Mouse (Mus musculus): Measurements from ENCODE around the gene Tbxa2r.

The Tbxa2r gene

GRCm38 (mm10) chr10:81341333-81341949 lies 12.9 kb downstream of the Tbxa2r start:
- in situ Hi-C loops (cut with MboI, MseI): loop anchor here (10.0 kb wide), 1 partner anchor 57 kb away; no protein-coding TSS in a partner anchor

- in situ Hi-C loops (cut with MboI, MseI): loop anchor here (10.0 kb wide), 1 partner anchor 58 kb away; no protein-coding TSS in a partner anchor
These were observed 14.4 kb downstream of the Tbxa2r start, which contains the start of gene Gipc3 for GRCm38 (mm10) chr10:81342686-81343505. Gene Gipc3, minus strand, starts transcription at chr10:81343266.

- in situ Hi-C loops (cut with MboI, MseI): loop anchor here (5.0 to 10.0 kb wide), 2 partner anchors 42 to 60 kb away; no protein-coding TSS in a partner anchor
These were observed 16.1 kb downstream of the Tbxa2r start for GRCm38 (mm10) chr10:81344421-81345161.

- in situ Hi-C loops (cut with MboI, MseI): loop anchor here (5.0 to 10.0 kb wide), 2 partner anchors 43 to 60 kb away; no protein-coding TSS in a partner anchor
These were observed 16.6 kb downstream of the Tbxa2r start for GRCm38 (mm10) chr10:81345162-81345534.

- in situ Hi-C loops (cut with MboI, MseI): loop anchor here (5.0 to 10.0 kb wide), 2 partner anchors 44 to 62 kb away; no protein-coding TSS in a partner anchor
These were observed 18.0 kb downstream of the Tbxa2r start for GRCm38 (mm10) chr10:81346453-81347067.

GRCm38 (mm10) chr10:81349146-81349545 lies 20.6 kb downstream of the Tbxa2r start:
- in situ Hi-C loops (cut with MboI, MseI): loop anchor here (5.0 to 10.0 kb wide), 2 partner anchors 47 to 64 kb away; no protein-coding TSS in a partner anchor

GRCm38 (mm10) chr10:81349961-81350350 lies 21.4 kb downstream of the Tbxa2r start:
- in situ Hi-C loops (cut with MboI, MseI): loop anchor here (5.0 to 10.0 kb wide), 2 partner anchors 48 to 65 kb away; no protein-coding TSS in a partner anchor

- in situ Hi-C loops (cut with MboI, MseI): no loop called here
These were observed 22.0 kb downstream of the Tbxa2r start, which contains the start of gene Hmg20b for GRCm38 (mm10) chr10:81350351-81351063. Gene Hmg20b, minus strand, starts transcription at chr10:81350480.

- in situ Hi-C loops (cut with MboI, MseI): no loop called here
These were observed 23.3 kb downstream of the Tbxa2r start for GRCm38 (mm10) chr10:81351678-81352291.

- in situ Hi-C loops (cut with MboI, MseI): no loop called here
These were observed 26.4 kb downstream of the Tbxa2r start for GRCm38 (mm10) chr10:81354738-81355477.

GRCm38 (mm10) chr10:81355533-81355932 lies 27.0 kb downstream of the Tbxa2r start:
- in situ Hi-C loops (cut with MboI, MseI): no loop called here

GRCm38 (mm10) chr10:81356352-81356990 lies 27.9 kb downstream of the Tbxa2r start:
- in situ Hi-C loops (cut with MboI, MseI): no loop called here

- in situ Hi-C loops (cut with MboI, MseI): no loop called here
These were observed 28.7 kb downstream of the Tbxa2r start, which contains the start of gene Mfsd12 for GRCm38 (mm10) chr10:81356991-81357844. Gene Mfsd12, plus strand, starts transcription at chr10:81357491.

- in situ Hi-C loops (cut with MboI, MseI): no loop called here
These were observed 29.7 kb downstream of the Tbxa2r start for GRCm38 (mm10) chr10:81358209-81358608.

GRCm38 (mm10) chr10:81358841-81359240 lies 30.3 kb downstream of the Tbxa2r start:
- in situ Hi-C loops (cut with MboI, MseI): no loop called here

- in situ Hi-C loops (cut with MboI, MseI): no loop called here
These were observed 32.2 kb downstream of the Tbxa2r start for GRCm38 (mm10) chr10:81360721-81361120.

GRCm38 (mm10) chr10:81362336-81362949 lies 33.9 kb downstream of the Tbxa2r start:
- in situ Hi-C loops (cut with MboI, MseI): no loop called here

Data from T-helper 17 cell (primary cell).